Mouse (Mus musculus): ENCODE measurements around the gene Stat2. TPM values are rescaled to one million over a fixed set of nuclear protein-coding genes. Genes with fewer than 3 reads are reported as not detected.
A peak's percentile ranks its signal among the peaks of the same experiment; 100 is the strongest.
"Not testable (repeated sequence)": the region's sequence is repeated elsewhere in the genome, so short reads cannot be mapped to it uniquely, and the experiment has no call there.

Gene Stat2
- polyA plus RNA-seq, 1 experiment from 2014 or later: 21.0 TPM

- 82% methylated on average over 6 of the region's 6 CpGs for WGBS
- no peaks in the 10 kb centered on the region for H3K36me3 ChIP-seq (ENCODE audit: control insufficient read depth, insufficient read depth, low read length)
- H3K4me3 ChIP-seq (ENCODE audit: low read depth, low read length): no peak overlapping the region
- ATAC-seq (ENCODE audit: low read depth): no peak
- no peak overlapping the region for H3K27ac ChIP-seq (ENCODE audit: low read depth, low read length)
- no peaks in the 10 kb centered on the region for H3K4me1 ChIP-seq (ENCODE audit: control insufficient read depth, insufficient read depth, low read length)
- H3K27me3 ChIP-seq (ENCODE audit: control insufficient read depth, insufficient read depth, low read length): no peaks in the 10 kb centered on the region
- H3K9me3 ChIP-seq (ENCODE audit: control insufficient read depth, low read length): no peaks in the 10 kb centered on the region
- H3K4me2 ChIP-seq (ENCODE audit: low read depth, low read length): no peak overlapping the region
- H3K9ac ChIP-seq (replicated peaks; ENCODE audit: low read depth, low read length): no peak overlapping the region
Measured at GRCm38 (mm10) chr10:128263393-128264310, 6.7 kb upstream of the Stat2 start.

- Histone ChIP-seq H3K36me3 (ENCODE audit: control insufficient read depth, insufficient read depth, low read length) (no peaks in the 10 kb centered on the region), H3K4me3 (ENCODE audit: low read depth, low read length) (no peak within 1 kb of the TSS), H3K9me3 (ENCODE audit: control insufficient read depth, low read length) (no peaks in the 10 kb centered on the region), H3K4me1 (ENCODE audit: control insufficient read depth, insufficient read depth, low read length) (peaks cover 4% of the 10 kb centered on the region; the same call in 1 of the 2 replicates), H3K27me3 (ENCODE audit: control insufficient read depth, insufficient read depth, low read length) (no peaks in the 10 kb centered on the region), H3K9ac (replicated peaks; ENCODE audit: low read depth, low read length) (no peak within 1 kb of the TSS), H3K27ac (ENCODE audit: low read depth, low read length) (no peak within 1 kb of the TSS), H3K4me2 (ENCODE audit: low read depth, low read length) (no peak within 1 kb of the TSS)
- no peak for ATAC-seq (ENCODE audit: low read depth)
- WGBS: 82% methylated on average over 6 of the region's 6 CpGs
Measured at GRCm38 (mm10) chr10:128268371-128268770, 2.0 kb upstream of the Stat2 start, which contains the start of gene Apof. Apof (plus strand) TSS chr10:128268671.

GRCm38 (mm10) chr10:128269206-128269910, 1.0 kb upstream of the Stat2 start:
- no peak for ATAC-seq (ENCODE audit: low read depth)
- Histone ChIP-seq H3K4me3 (ENCODE audit: low read depth, low read length) (peak overlapping the region; percentile 69; the same call in 1 of the 2 replicates), H3K4me1 (ENCODE audit: control insufficient read depth, insufficient read depth, low read length) (peaks cover 4% of the 10 kb centered on the region; the same call in 1 of the 2 replicates), H3K36me3 (ENCODE audit: control insufficient read depth, insufficient read depth, low read length) (no peaks in the 10 kb centered on the region), H3K9ac (replicated peaks; ENCODE audit: low read depth, low read length) (no peak overlapping the region), H3K27ac (ENCODE audit: low read depth, low read length) (no peak overlapping the region), H3K4me2 (ENCODE audit: low read depth, low read length) (no peak overlapping the region; the same call in 1 of the 2 replicates), H3K9me3 (ENCODE audit: control insufficient read depth, low read length) (no peaks in the 10 kb centered on the region), H3K27me3 (ENCODE audit: control insufficient read depth, insufficient read depth, low read length) (no peaks in the 10 kb centered on the region)
- 88% methylated on average over 16 of the region's 16 CpGs for WGBS

GRCm38 (mm10) chr10:128270866-128271265, 507 bp downstream of the Stat2 start:
- WGBS: 49% methylated on average over 7 of the region's 7 CpGs
- Histone ChIP-seq H3K4me2 (ENCODE audit: low read depth, low read length) (peak overlapping the region; percentile 54), H3K9me3 (ENCODE audit: control insufficient read depth, low read length) (no peaks in the 10 kb centered on the region), H3K9ac (replicated peaks; ENCODE audit: low read depth, low read length) (peak overlapping the region; percentile 61), H3K27me3 (ENCODE audit: control insufficient read depth, insufficient read depth, low read length) (no peaks in the 10 kb centered on the region), H3K36me3 (ENCODE audit: control insufficient read depth, insufficient read depth, low read length) (no peaks in the 10 kb centered on the region), H3K27ac (ENCODE audit: low read depth, low read length) (peak overlapping the region; percentile 80), H3K4me3 (ENCODE audit: low read depth, low read length) (peak overlapping the region; percentile 69), H3K4me1 (ENCODE audit: control insufficient read depth, insufficient read depth, low read length) (peaks cover 4% of the 10 kb centered on the region; the same call in 1 of the 2 replicates)
- no peak for ATAC-seq (ENCODE audit: low read depth)

GRCm38 (mm10) chr10:128271883-128272282, 1.5 kb downstream of the Stat2 start:
- ATAC-seq (ENCODE audit: low read depth): no peak
- WGBS: 65% methylated on average over 2 of the region's 2 CpGs
- no peak overlapping the region for H3K9ac ChIP-seq (replicated peaks; ENCODE audit: low read depth, low read length)
- no peak overlapping the region for H3K4me3 ChIP-seq (ENCODE audit: low read depth, low read length)
- peaks cover 4% of the 10 kb centered on the region; the same call in 1 of the 2 replicates for H3K4me1 ChIP-seq (ENCODE audit: control insufficient read depth, insufficient read depth, low read length)
- H3K9me3 ChIP-seq (ENCODE audit: control insufficient read depth, low read length): no peaks in the 10 kb centered on the region
- no peak overlapping the region for H3K27ac ChIP-seq (ENCODE audit: low read depth, low read length)
- no peaks in the 10 kb centered on the region for H3K36me3 ChIP-seq (ENCODE audit: control insufficient read depth, insufficient read depth, low read length)
- H3K4me2 ChIP-seq (ENCODE audit: low read depth, low read length): no peak overlapping the region
- no peaks in the 10 kb centered on the region for H3K27me3 ChIP-seq (ENCODE audit: control insufficient read depth, insufficient read depth, low read length)

- not testable (repeated sequence) for H3K4me2 ChIP-seq (ENCODE audit: low read depth, low read length); ATAC-seq (ENCODE audit: low read depth); H3K9me3 ChIP-seq (ENCODE audit: control insufficient read depth, low read length); H3K4me3 ChIP-seq (ENCODE audit: low read depth, low read length); H3K4me1 ChIP-seq (ENCODE audit: control insufficient read depth, insufficient read depth, low read length); H3K36me3 ChIP-seq (ENCODE audit: control insufficient read depth, insufficient read depth, low read length); H3K27ac ChIP-seq (ENCODE audit: low read depth, low read length); H3K27me3 ChIP-seq (ENCODE audit: control insufficient read depth, insufficient read depth, low read length); H3K9ac ChIP-seq (replicated peaks; ENCODE audit: low read depth, low read length)
- WGBS: 90% methylated on average over 4 of the region's 7 CpGs
Measured at GRCm38 (mm10) chr10:128272819-128273439, 2.6 kb downstream of the Stat2 start.

GRCm38 (mm10) chr10:128275374-128275773, 5.0 kb downstream of the Stat2 start:
- peaks cover 12% of the 10 kb centered on the region; the same call in 1 of the 2 replicates for H3K36me3 ChIP-seq (ENCODE audit: control insufficient read depth, insufficient read depth, low read length)
- not testable (repeated sequence) for H3K9me3 ChIP-seq (ENCODE audit: control insufficient read depth, low read length); H3K27me3 ChIP-seq (ENCODE audit: control insufficient read depth, insufficient read depth, low read length); H3K4me2 ChIP-seq (ENCODE audit: low read depth, low read length); H3K4me1 ChIP-seq (ENCODE audit: control insufficient read depth, insufficient read depth, low read length); H3K9ac ChIP-seq (replicated peaks; ENCODE audit: low read depth, low read length); H3K27ac ChIP-seq (ENCODE audit: low read depth, low read length); ATAC-seq (ENCODE audit: low read depth); H3K4me3 ChIP-seq (ENCODE audit: low read depth, low read length)
- 100% methylated on average over 1 of the region's 1 CpGs for WGBS

- Histone ChIP-seq H3K4me1 (ENCODE audit: control insufficient read depth, insufficient read depth, low read length) (no peaks in the 10 kb centered on the region), H3K27ac (ENCODE audit: low read depth, low read length) (no peak overlapping the region), H3K9me3 (ENCODE audit: control insufficient read depth, low read length) (no peaks in the 10 kb centered on the region), H3K9ac (replicated peaks; ENCODE audit: low read depth, low read length) (no peak overlapping the region), H3K36me3 (ENCODE audit: control insufficient read depth, insufficient read depth, low read length) (peaks cover 24% of the 10 kb centered on the region), H3K4me3 (ENCODE audit: low read depth, low read length) (no peak overlapping the region), H3K4me2 (ENCODE audit: low read depth, low read length) (no peak overlapping the region), H3K27me3 (ENCODE audit: control insufficient read depth, insufficient read depth, low read length) (no peaks in the 10 kb centered on the region)
- 53% methylated on average over 5 of the region's 6 CpGs for WGBS
- ATAC-seq (ENCODE audit: low read depth): no peak
Measured at GRCm38 (mm10) chr10:128278158-128278557, 7.8 kb downstream of the Stat2 start.

Measured in neural tube, embryonic 14.5 days (tissue).